Mouse (Mus musculus) C2C12 (cell line): ENCODE measurements around the gene Ccpg1. TPM values are rescaled to one million over a fixed set of nuclear protein-coding genes. Genes with fewer than 3 reads are reported as not detected.

ENCODE experiments used
- H3K27me3 ChIP-seq: one replicate; pipeline ENCODE4 v1.6.1; 2011; ENCODE audit not compliant: control insufficient read depth, insufficient read depth, insufficient read length
- H3K36me3 ChIP-seq: one replicate; pipeline ENCODE4 v1.6.1; 2011; ENCODE audit not compliant: control insufficient read depth, insufficient read depth
- H3K4me3 ChIP-seq: one replicate; pipeline ENCODE4 v1.5.1; 2011; ENCODE audit warnings: mild to moderate bottlenecking, control low read depth; ENCODE audit not compliant: poor library complexity, insufficient read depth, severe bottlenecking
- H3K79me2 ChIP-seq: one replicate; pipeline ENCODE4 v1.6.1; 2011; ENCODE audit not compliant: control insufficient read depth, insufficient read depth
- H3K79me3 ChIP-seq: one replicate; pipeline ENCODE4 v1.6.1; 2011; ENCODE audit warnings: low read depth, control low read depth
- H3ac ChIP-seq: one replicate; pipeline ENCODE3; 2011; ENCODE audit warnings: low read depth; ENCODE audit not compliant: control insufficient read depth, insufficient read length
- CEBPB ChIP-seq: IDR thresholded peaks from one replicate; pipeline ENCODE4 v1.6.1; 2011; ENCODE audit warnings: low read depth, mild to moderate bottlenecking, control low read depth, moderate library complexity
- CTCF ChIP-seq: IDR thresholded peaks from one replicate; pipeline ENCODE4 v1.5.1; 2011; ENCODE audit not compliant: control insufficient read depth, insufficient read depth, insufficient read length
- FOSL1 ChIP-seq: IDR thresholded peaks from one replicate; pipeline ENCODE4 v1.8.0; 2011; ENCODE audit warnings: mild to moderate bottlenecking, low read length; ENCODE audit not compliant: poor library complexity, insufficient read depth, severe bottlenecking
- MAX ChIP-seq: IDR thresholded peaks from one replicate; pipeline ENCODE4 v1.6.1; 2011; ENCODE audit warnings: mild to moderate bottlenecking, control low read depth
- MYOD1 ChIP-seq: IDR thresholded peaks from one replicate; pipeline ENCODE4 v1.6.1; 2011; ENCODE audit warnings: low read depth; ENCODE audit not compliant: control insufficient read depth, insufficient read length
- MYOG ChIP-seq: IDR thresholded peaks from one replicate; pipeline ENCODE4 v1.6.1; 2011; ENCODE audit not compliant: control insufficient read depth, insufficient read length; ENCODE audit errors: extremely low read depth
- USF1 ChIP-seq: IDR thresholded peaks from one replicate; pipeline ENCODE4 v1.6.1; 2011; ENCODE audit warnings: low read depth, mild to moderate bottlenecking, control low read depth, moderate library complexity
- polyA plus RNA-seq: library from polyadenylated mRNA; unstranded; fragments of >200 nt; fragmentation: generic; extraction: Trizol; gene quantifications from one replicate; pipeline ENCODE4 v1.2.1, GENCODE M21; 2012; ENCODE audit warnings: missing spikeins

The Ccpg1 gene
- polyA plus RNA-seq, 1 experiment: 3.5 TPM

- no peaks in the 10 kb centered on the region for H3K79me2 ChIP-seq
- no peak for TF ChIP-seq MYOD1
- TF ChIP-seq MYOG: no peak
- H3K4me3 ChIP-seq: no peak overlapping the region
- H3ac ChIP-seq: no peak overlapping the region
- no peaks in the 10 kb centered on the region for H3K27me3 ChIP-seq
- H3K36me3 ChIP-seq: no peaks in the 10 kb centered on the region
- no peaks in the 10 kb centered on the region for H3K79me3 ChIP-seq
Measured at GRCm38 (mm10) chr9:73006175-73006574, 20.9 kb downstream of the Ccpg1 start.

- Histone ChIP-seq H3K4me3 (no peak overlapping the region), H3K79me3 (no peaks in the 10 kb centered on the region), H3ac (no peak overlapping the region), H3K79me2 (no peaks in the 10 kb centered on the region), H3K36me3 (no peaks in the 10 kb centered on the region), H3K27me3 (no peaks in the 10 kb centered on the region)
- TF ChIP-seq MAX (no peak), CTCF (no peak), MYOG (no peak), USF1 (no peak)
Measured at GRCm38 (mm10) chr9:73008384-73008783, 23.2 kb downstream of the Ccpg1 start.

GRCm38 (mm10) chr9:73012629-73013028, 27.4 kb downstream of the Ccpg1 start:
- H3K79me2 ChIP-seq: no peaks in the 10 kb centered on the region
- TF ChIP-seq MYOG (no peak), USF1 (no peak), CTCF (no peak), MYOD1 (no peak), MAX (no peak), CEBPB (no peak), FOSL1 (no peak)
- no peaks in the 10 kb centered on the region for H3K79me3 ChIP-seq
- H3ac ChIP-seq: no peak overlapping the region
- peaks cover 6% of the 10 kb centered on the region for H3K36me3 ChIP-seq
- no peaks in the 10 kb centered on the region for H3K27me3 ChIP-seq
- H3K4me3 ChIP-seq: no peak overlapping the region

GRCm38 (mm10) chr9:73014724-73015123, 29.5 kb downstream of the Ccpg1 start:
- no peak for TF ChIP-seq MYOG
- TF ChIP-seq CEBPB: no peak
- TF ChIP-seq MAX: no peak
- no peak for TF ChIP-seq MYOD1
- no peak for TF ChIP-seq FOSL1
- no peak for TF ChIP-seq USF1
- TF ChIP-seq CTCF: no peak
- Histone ChIP-seq H3K79me3 (no peaks in the 10 kb centered on the region), H3K27me3 (no peaks in the 10 kb centered on the region), H3ac (no peak overlapping the region), H3K4me3 (no peak overlapping the region), H3K36me3 (peaks cover 6% of the 10 kb centered on the region), H3K79me2 (no peaks in the 10 kb centered on the region)

- no peaks in the 10 kb centered on the region for H3K79me3 ChIP-seq
- TF ChIP-seq MYOG (no peak), CTCF (no peak), MYOD1 (no peak), CEBPB (no peak), MAX (no peak), USF1 (no peak), FOSL1 (no peak)
- H3K4me3 ChIP-seq: no peak overlapping the region
- H3K79me2 ChIP-seq: no peaks in the 10 kb centered on the region
- H3K36me3 ChIP-seq: peaks cover 9% of the 10 kb centered on the region
- no peaks in the 10 kb centered on the region for H3K27me3 ChIP-seq
- no peak overlapping the region for H3ac ChIP-seq
Measured at GRCm38 (mm10) chr9:73019841-73020240, 34.6 kb downstream of the Ccpg1 start.

- Histone ChIP-seq H3K4me3 (no peak overlapping the region), H3K27me3 (no peaks in the 10 kb centered on the region), H3K79me3 (no peaks in the 10 kb centered on the region), H3ac (no peak overlapping the region), H3K79me2 (no peaks in the 10 kb centered on the region), H3K36me3 (peaks cover 9% of the 10 kb centered on the region)
- TF ChIP-seq USF1: no peak
- no peak for TF ChIP-seq MYOD1
- TF ChIP-seq CTCF: no peak
- no peak for TF ChIP-seq MAX
- no peak for TF ChIP-seq FOSL1
- no peak for TF ChIP-seq MYOG
- no peak for TF ChIP-seq CEBPB
Measured at GRCm38 (mm10) chr9:73020566-73021097, 35.4 kb downstream of the Ccpg1 start.
